Comparison of ENCODE assay signal across 9 mouse cellular contexts in the genomic region with DNA sequence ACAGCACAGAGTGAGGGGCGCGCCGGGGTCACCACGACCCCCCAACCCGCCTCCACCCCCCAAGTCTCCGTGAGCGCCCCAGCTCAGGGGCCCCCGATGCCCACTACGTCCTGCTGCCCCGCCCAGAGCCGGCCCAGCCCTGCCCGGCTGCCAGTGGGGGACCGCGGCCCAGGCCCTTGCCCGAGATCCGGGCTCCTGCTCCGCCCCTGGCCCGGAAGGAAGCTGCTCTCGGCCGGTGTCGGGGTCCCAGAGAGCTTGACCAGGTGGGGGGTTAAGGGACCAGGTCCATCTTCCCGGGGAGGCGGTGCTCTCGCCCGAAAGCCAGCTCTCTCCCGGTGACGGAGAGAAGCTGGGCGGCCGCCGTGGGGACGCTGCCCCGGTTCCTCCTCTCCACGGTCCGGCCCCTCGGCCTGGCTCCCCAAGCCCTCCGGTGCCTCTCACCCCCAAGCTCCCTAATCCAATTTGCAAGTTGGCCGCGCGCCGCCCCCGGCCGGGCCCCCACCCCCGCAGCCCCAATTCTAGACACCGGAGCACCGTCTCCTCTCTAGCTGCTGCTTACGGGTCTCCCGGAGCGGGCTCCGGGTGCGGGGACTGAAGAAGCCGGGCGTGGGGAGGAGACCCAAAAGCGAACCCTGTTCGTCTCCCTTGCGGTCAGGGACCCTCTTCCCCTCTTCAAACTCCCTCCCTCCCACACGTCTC. TPM values are rescaled to one million over a fixed set of nuclear protein-coding genes. Genes with fewer than 3 reads are reported as not detected.
A peak's percentile ranks its signal among the peaks of the same experiment; 100 is the strongest.
DNase-seq lines count a peak whose midpoint lies in the region; ATAC-seq and TF ChIP-seq lines count a peak whose summit lies in the region.
"Had no signal": no experiment of that assay in that cellular context is flagged by ENCODE, and none has a peak within 500 bp of the region (broad histone marks: within the 10 kb centered on the region; RNA-seq: fewer than 3 reads in every experiment).

No protein-coding gene starts in this region.

- H3K36me3 ChIP-seq in heart, embryonic 11.5 days (ENCODE audit: control insufficient read depth, insufficient read depth, low read length) = no peaks in the 10 kb centered on the region
- no peaks in the 10 kb centered on the region for H3K36me3 ChIP-seq in ES-Bruce4 (ENCODE audit: control insufficient read depth, insufficient read depth, low read length, poor library complexity, severe bottlenecking)
- no peaks in the 10 kb centered on the region for H3K36me3 ChIP-seq in forebrain, embryonic 10.5 days (replicated peaks)
- no peaks in the 10 kb centered on the region for H3K36me3 ChIP-seq in liver, embryonic 12.5 days
- no peaks in the 10 kb centered on the region for H3K36me3 ChIP-seq in thymus, adult 2 months (ENCODE audit: control insufficient read depth, insufficient read depth, low read length)

- peaks cover 19% of the 10 kb centered on the region for H3K4me1 ChIP-seq in heart, embryonic 11.5 days (ENCODE audit: control insufficient read depth, insufficient read depth, low read length)
- H3K4me1 ChIP-seq in ES-Bruce4 (ENCODE audit: control insufficient read depth, insufficient read depth, low read length) = no peaks in the 10 kb centered on the region
- H3K4me1 ChIP-seq in forebrain, embryonic 10.5 days = peaks cover 23% of the 10 kb centered on the region
- 0 out of 2 replicates have a peak, but pooled peaks cover 6% of the 10 kb centered on the region for H3K4me1 ChIP-seq in liver, embryonic 12.5 days
- no peaks in the 10 kb centered on the region; the same call in 1 of the 2 replicates for H3K4me1 ChIP-seq in thymus, adult 2 months (replicated peaks; ENCODE audit: control insufficient read depth, insufficient read depth, low read length)

- H3K9ac ChIP-seq in heart, embryonic 11.5 days (ENCODE audit: low read depth, low read length) = no peak overlapping the region
- peak overlapping the region; percentile 56; the same call in 1 of the 2 replicates for H3K9ac ChIP-seq in ES-Bruce4 (ENCODE audit: low read depth, poor library complexity, severe bottlenecking)
- no peak overlapping the region for H3K9ac ChIP-seq in liver, embryonic 12.5 days

- H3K4me2 ChIP-seq in heart, embryonic 11.5 days = peak overlapping the region; percentile 55
- H3K4me2 ChIP-seq in liver, embryonic 12.5 days = peak overlapping the region; percentile 28

- H3K4me3 ChIP-seq in heart, embryonic 11.5 days (ENCODE audit: low read depth, low read length) = peak overlapping the region; percentile 29
- 0 out of 2 replicates have a peak overlapping the region, but pooled peaks have one; percentile 8 for H3K4me3 ChIP-seq in ES-Bruce4 (ENCODE audit: low read depth, low read length)
- H3K4me3 ChIP-seq in forebrain, embryonic 10.5 days = peak overlapping the region; percentile 44
- H3K4me3 ChIP-seq in liver, embryonic 12.5 days = peak overlapping the region; percentile 2; the same call in 1 of the 2 replicates
- no peak overlapping the region for H3K4me3 ChIP-seq in thymus, adult 2 months (ENCODE audit: control insufficient read depth, insufficient read depth, low read length)

- no peaks in the 10 kb centered on the region for H3K9me3 ChIP-seq in heart, embryonic 11.5 days (replicated peaks; ENCODE audit: control insufficient read depth, low read length)
- H3K9me3 ChIP-seq in ES-Bruce4 (replicated peaks; ENCODE audit: control insufficient read depth, insufficient read depth, low read length, poor library complexity, severe bottlenecking) = no peaks in the 10 kb centered on the region
- no peaks in the 10 kb centered on the region for H3K9me3 ChIP-seq in forebrain, embryonic 10.5 days
- no peaks in the 10 kb centered on the region for H3K9me3 ChIP-seq in liver, embryonic 12.5 days (replicated peaks)

- no peak for TF ChIP-seq CTCF in ES-Bruce4 (IDR thresholded peaks at IDR 0.05; ENCODE audit: low read depth, low read length)
- no peak for TF ChIP-seq CTCF in thymus, adult 2 months (IDR thresholded peaks at IDR 0.05; ENCODE audit: borderline replicate concordance, control insufficient read depth, extremely low read depth, insufficient read depth, low read length, poor library complexity)

- no peak for ATAC-seq in heart, embryonic 11.5 days (replicated peaks; ENCODE audit: insufficient number of reproducible peaks, low FRiP score, low TSS enrichment)
- ATAC-seq in liver, embryonic 12.5 days = no peak
- ATAC-seq in erythroblast, adult 5-6 weeks (replicated peaks; ENCODE audit: low FRiP score, poor library complexity, severe bottlenecking) = no peak

- intact Hi-C loops in heart, postnatal 10 days (cut with DNase I) = no loop called here

- TF ChIP-seq EP300 in ES-Bruce4 (IDR thresholded peaks at IDR 0.05; ENCODE audit: insufficient read depth, low read depth, low read length) = no peak

- TF ChIP-seq POLR2A in ES-Bruce4 (IDR thresholded peaks at IDR 0.05; ENCODE audit: insufficient read depth, low read length) = no peak
- TF ChIP-seq POLR2A in thymus, adult 2 months (IDR thresholded peaks at IDR 0.05; ENCODE audit: control insufficient read depth, extremely low read depth, insufficient read depth, low read length, poor library complexity) = no peak

- under 1% methylated on average over 53 of the region's 56 CpGs for WGBS in heart, embryonic 11.5 days (ENCODE audit: insufficient replicate concordance)
- 1% methylated on average over 56 of the region's 56 CpGs for WGBS in forebrain, embryonic 10.5 days
- WGBS in liver, embryonic 12.5 days (ENCODE audit: insufficient replicate concordance) = 3% methylated on average over 56 of the region's 56 CpGs
- 3% methylated on average over 52 of the region's 56 CpGs for WGBS in thymus, adult 2 months

- no peak overlapping the region for H3K27ac ChIP-seq in heart, embryonic 11.5 days (ENCODE audit: low read depth, low read length)
- no peak overlapping the region for H3K27ac ChIP-seq in ES-Bruce4 (ENCODE audit: insufficient read depth, low read length)
- 0 out of 2 replicates have a peak overlapping the region, but pooled peaks have one; percentile 25 for H3K27ac ChIP-seq in forebrain, embryonic 10.5 days
- no peak overlapping the region for H3K27ac ChIP-seq in liver, embryonic 12.5 days
- H3K27ac ChIP-seq in thymus, adult 2 months (ENCODE audit: control insufficient read depth, insufficient read depth, low read length) = no peak overlapping the region

- no peak for DNase-seq in heart, postnatal 10 days
- DNase-seq in forebrain, embryonic 10.5 days (ENCODE audit: extremely low spot score, low spot score) = peak; percentile 41
- no peak for DNase-seq in thymus, adult 2 months
- DNase-seq in layer of hippocampus, adult 11-12 months (ENCODE audit: low spot score) = no peak

- peaks cover 97% of the 10 kb centered on the region for H3K27me3 ChIP-seq in heart, embryonic 11.5 days (ENCODE audit: control insufficient read depth, insufficient read depth, low read length)
- H3K27me3 ChIP-seq in ES-Bruce4 (ENCODE audit: control insufficient read depth, insufficient read depth, low read length, poor library complexity, severe bottlenecking) = peaks cover 44% of the 10 kb centered on the region
- H3K27me3 ChIP-seq in forebrain, embryonic 10.5 days (ENCODE audit: poor library complexity, severe bottlenecking) = peaks cover 100% of the 10 kb centered on the region
- peaks cover 100% of the 10 kb centered on the region for H3K27me3 ChIP-seq in liver, embryonic 12.5 days (replicated peaks)
- peaks cover 49% of the 10 kb centered on the region for H3K27me3 ChIP-seq in thymus, adult 2 months (ENCODE audit: control insufficient read depth, insufficient read depth, low read length)

RNA-seq across cellular contexts. Expression of a gene that starts 0.9 kb away (rescaled TPM):
- 0.07 and 0.13 TPM in 2 replicates for polyA plus RNA-seq in heart, embryonic 11.5 days (2014; fragmentation: Nextera tagmentation; extraction: Ambion mirVana)
- total RNA-seq in heart, postnatal 10 days (2021) = not detected
- not detected in 2 replicates for polyA plus RNA-seq in ES-Bruce4 (2011; ENCODE audit: insufficient read depth, insufficient read length, low read depth, missing spikeins)
- polyA plus RNA-seq in forebrain, embryonic 10.5 days (2016; fragmentation: Nextera tagmentation; extraction: Ambion mirVana) = 0.14 TPM in 1 of 2 replicates, not detected in the other
- polyA plus RNA-seq in liver, embryonic 12.5 days (2016; fragmentation: Nextera tagmentation; extraction: Ambion mirVana) = not detected in 2 replicates
- 0.12 and 0.22 TPM in 2 replicates for polyA plus RNA-seq in thymus, adult 2 months (2012; rRNA removed)
- total RNA-seq in erythroblast, adult 5-6 weeks (2015; ENCODE audit: low replicate concordance) = not detected in 2 replicates
- total RNA-seq in erythroblast, adult 5-6 weeks (2017; ENCODE audit: low replicate concordance) = not detected in 2 replicates
- total RNA-seq: megakaryocyte progenitor cell, adult 5-6 weeks had no signal

RNA-seq across cellular contexts. Expression of a gene that starts 19.7 kb away (rescaled TPM):
- 13.6 and 15.3 TPM in 2 replicates for polyA plus RNA-seq in heart, embryonic 11.5 days (2014; fragmentation: Nextera tagmentation; extraction: Ambion mirVana)
- 1 to 10 TPM; 2.7 to 4.0 TPM for total RNA-seq in heart, postnatal 10 days (2021)
- polyA plus RNA-seq in ES-Bruce4 (2011; ENCODE audit: insufficient read depth, insufficient read length, low read depth, missing spikeins) = 1.1 and 1.5 TPM in 2 replicates
- polyA plus RNA-seq in forebrain, embryonic 10.5 days (2016; fragmentation: Nextera tagmentation; extraction: Ambion mirVana) = 0.23 and 0.41 TPM in 2 replicates
- polyA plus RNA-seq in liver, embryonic 12.5 days (2016; fragmentation: Nextera tagmentation; extraction: Ambion mirVana) = 0.10 TPM in 1 of 2 replicates, not detected in the other
- 5.9 and 11.5 TPM in 2 replicates for polyA plus RNA-seq in thymus, adult 2 months (2012; rRNA removed)
- total RNA-seq in erythroblast, adult 5-6 weeks (2015; ENCODE audit: low replicate concordance) = not detected in 2 replicates
- not detected in 2 replicates for total RNA-seq in erythroblast, adult 5-6 weeks (2017; ENCODE audit: low replicate concordance)
- total RNA-seq: megakaryocyte progenitor cell, adult 5-6 weeks had no signal

RNA-seq across cellular contexts. Expression of a gene that starts 29.6 kb away (rescaled TPM):
- polyA plus RNA-seq in heart, embryonic 11.5 days (2014; fragmentation: Nextera tagmentation; extraction: Ambion mirVana) = 39.6 and 40.6 TPM in 2 replicates
- total RNA-seq in heart, postnatal 10 days (2021) = 10 to 100 TPM; 23.9 to 24.5 TPM
- polyA plus RNA-seq in ES-Bruce4 (2011; ENCODE audit: insufficient read depth, insufficient read length, low read depth, missing spikeins) = 12.2 and 16.8 TPM in 2 replicates
- polyA plus RNA-seq in forebrain, embryonic 10.5 days (2016; fragmentation: Nextera tagmentation; extraction: Ambion mirVana) = 39.8 and 41.0 TPM in 2 replicates
- 18.0 and 18.9 TPM in 2 replicates for polyA plus RNA-seq in liver, embryonic 12.5 days (2016; fragmentation: Nextera tagmentation; extraction: Ambion mirVana)
- polyA plus RNA-seq in thymus, adult 2 months (2012; rRNA removed) = 260 and 271 TPM in 2 replicates
- 8.5 and 9.2 TPM in 2 replicates for total RNA-seq in erythroblast, adult 5-6 weeks (2015; ENCODE audit: low replicate concordance)
- 2.8 and 6.0 TPM in 2 replicates for total RNA-seq in erythroblast, adult 5-6 weeks (2017; ENCODE audit: low replicate concordance)

RNA-seq across cellular contexts. Expression of a gene that starts 55.1 kb away (rescaled TPM):
- polyA plus RNA-seq in heart, embryonic 11.5 days (2014; fragmentation: Nextera tagmentation; extraction: Ambion mirVana) = 149 and 151 TPM in 2 replicates
- total RNA-seq in heart, postnatal 10 days (2021) = 100 to 1,000 TPM; 469 to 500 TPM
- polyA plus RNA-seq in ES-Bruce4 (2011; ENCODE audit: insufficient read depth, insufficient read length, low read depth, missing spikeins) = not detected in 2 replicates
- polyA plus RNA-seq in forebrain, embryonic 10.5 days (2016; fragmentation: Nextera tagmentation; extraction: Ambion mirVana) = 0.15 TPM in 1 of 2 replicates, not detected in the other
- polyA plus RNA-seq in liver, embryonic 12.5 days (2016; fragmentation: Nextera tagmentation; extraction: Ambion mirVana) = not detected in 2 replicates
- polyA plus RNA-seq in thymus, adult 2 months (2012; rRNA removed) = 9.9 and 83.8 TPM in 2 replicates
- not detected in 2 replicates for total RNA-seq in erythroblast, adult 5-6 weeks (2015; ENCODE audit: low replicate concordance)
- not detected in 2 replicates for total RNA-seq in erythroblast, adult 5-6 weeks (2017; ENCODE audit: low replicate concordance)
- total RNA-seq: megakaryocyte progenitor cell, adult 5-6 weeks had no signal

RNA-seq across cellular contexts. Expression of a gene that starts 57.7 kb away (rescaled TPM):
- polyA plus RNA-seq in heart, embryonic 11.5 days (2014; fragmentation: Nextera tagmentation; extraction: Ambion mirVana) = 3.9 and 4.8 TPM in 2 replicates
- under 1 TPM in 1 of 2 experiments, not detected in 1; 0.31 TPM for total RNA-seq in heart, postnatal 10 days (2021)
- not detected in 2 replicates for polyA plus RNA-seq in ES-Bruce4 (2011; ENCODE audit: insufficient read depth, insufficient read length, low read depth, missing spikeins)
- not detected in 2 replicates for polyA plus RNA-seq in forebrain, embryonic 10.5 days (2016; fragmentation: Nextera tagmentation; extraction: Ambion mirVana)
- 0.23 TPM in 1 of 2 replicates, not detected in the other for polyA plus RNA-seq in liver, embryonic 12.5 days (2016; fragmentation: Nextera tagmentation; extraction: Ambion mirVana)
- polyA plus RNA-seq in thymus, adult 2 months (2012; rRNA removed) = 0.77 and 1.3 TPM in 2 replicates
- total RNA-seq in erythroblast, adult 5-6 weeks (2015; ENCODE audit: low replicate concordance) = not detected in 2 replicates
- not detected in 2 replicates for total RNA-seq in erythroblast, adult 5-6 weeks (2017; ENCODE audit: low replicate concordance)
- total RNA-seq: megakaryocyte progenitor cell, adult 5-6 weeks had no signal
